Mouse (Mus musculus) neural tube, embryonic 15.5 days (tissue): ENCODE measurements around the gene Kctd5. TPM values are rescaled to one million over a fixed set of nuclear protein-coding genes. Genes with fewer than 3 reads are reported as not detected.
"Not testable (repeated sequence)": the region's sequence is repeated elsewhere in the genome, so short reads cannot be mapped to it uniquely, and the experiment has no call there.

ENCODE experiments used
- ATAC-seq: fragments of 200-750 bp; cut with Nextera tagmentation; 2 replicates; pipeline ENCODE4 v1.8.0; 2017; ENCODE audit warnings: mild to moderate bottlenecking, moderate TSS enrichment, moderate library complexity; ENCODE audit not compliant: low FRiP score
- H3K27ac ChIP-seq: fragments of 300-500 bp; sonication (generic); replicated peaks from 2 replicates; pipeline ENCODE4 v1.5.1; 2015; ENCODE audit warnings: mild to moderate bottlenecking, inconsistent platforms
- H3K27me3 ChIP-seq: fragments of 300-500 bp; sonication (generic); replicated peaks from 2 replicates; pipeline ENCODE4 v1.6.1; 2015; ENCODE audit warnings: inconsistent platforms
- H3K36me3 ChIP-seq: fragments of 300-500 bp; sonication (generic); 2 replicates; pipeline ENCODE4 v1.6.1; 2015; ENCODE audit warnings: inconsistent platforms
- H3K4me1 ChIP-seq: fragments of 300-500 bp; sonication (generic); 2 replicates; pipeline ENCODE4 v1.6.1; 2015; ENCODE audit warnings: inconsistent platforms
- H3K4me2 ChIP-seq: fragments of 300-500 bp; sonication (generic); 2 replicates; pipeline ENCODE4 v1.6.1; 2015; ENCODE audit warnings: inconsistent platforms, mild to moderate bottlenecking, moderate library complexity
- H3K4me3 ChIP-seq: fragments of 300-500 bp; sonication (generic); replicated peaks from 2 replicates; pipeline ENCODE4 v1.5.1; 2015; ENCODE audit warnings: mild to moderate bottlenecking, inconsistent platforms
- H3K9ac ChIP-seq: fragments of 300-500 bp; sonication (generic); replicated peaks from 2 replicates; pipeline ENCODE4 v1.6.1; 2015; ENCODE audit warnings: mild to moderate bottlenecking, inconsistent platforms
- H3K9me3 ChIP-seq: fragments of 300-500 bp; sonication (generic); replicated peaks from 2 replicates; pipeline ENCODE4 v1.6.1; 2016; ENCODE audit warnings: inconsistent platforms
- WGBS: fragments of 180-500 bp; shearing (Covaris S2); methylation state at CpG from one replicate; pipeline ENCODE4 v1.1.7; 2015; ENCODE audit warnings: mixed read lengths; 5-methylcytosine and 5-hydroxymethylcytosine counted together
- polyA plus RNA-seq: library from polyadenylated mRNA; unstranded; fragments of >200 nt; fragmentation: Nextera tagmentation; extraction: Ambion mirVana; gene quantifications from 2 replicates; pipeline ENCODE4 v1.2.1, GENCODE M21; 2015

The Kctd5 gene
- 75.9 and 77.4 TPM in 2 replicates for polyA plus RNA-seq

GRCm38 (mm10) chr17:24072919-24073696 lies at the start of gene Kctd5:
Gene Kctd5 (minus strand): TSS chr17:24073485.
- peak within 1 kb of the TSS; percentile 78 for H3K4me2 ChIP-seq
- no peaks in the 10 kb centered on the region for H3K9me3 ChIP-seq
- peak within 1 kb of the TSS; percentile 86 for H3K27ac ChIP-seq
- peak; percentile 96 for ATAC-seq
- peak within 1 kb of the TSS; percentile 99 for H3K4me3 ChIP-seq
- no peaks in the 10 kb centered on the region for H3K27me3 ChIP-seq
- H3K36me3 ChIP-seq: peaks cover 9% of the 10 kb centered on the region
- H3K4me1 ChIP-seq: peaks cover 44% of the 10 kb centered on the region
- under 1% methylated on average over 61 of the region's 62 CpGs for WGBS
- H3K9ac ChIP-seq: peak within 1 kb of the TSS; percentile 95

- H3K9ac ChIP-seq: no peak overlapping the region
- no peaks in the 10 kb centered on the region for H3K36me3 ChIP-seq
- H3K4me3 ChIP-seq: no peak overlapping the region
- H3K4me2 ChIP-seq: no peak overlapping the region
- no peaks in the 10 kb centered on the region for H3K9me3 ChIP-seq
- ATAC-seq: no peak
- H3K27ac ChIP-seq: no peak overlapping the region
- H3K27me3 ChIP-seq: no peaks in the 10 kb centered on the region
- peaks cover 10% of the 10 kb centered on the region; the same call in 1 of the 2 replicates for H3K4me1 ChIP-seq
- 87% methylated on average over 3 of the region's 3 CpGs for WGBS
Observed at GRCm38 (mm10) chr17:24119446-24119845, 46.2 kb upstream of the Kctd5 start.

GRCm38 (mm10) chr17:24113031-24113430 lies 39.7 kb upstream of the Kctd5 start:
- Histone ChIP-seq H3K27me3 (no peaks in the 10 kb centered on the region), H3K9me3 (no peaks in the 10 kb centered on the region), H3K36me3 (peaks cover 18% of the 10 kb centered on the region), H3K4me2 (no peak overlapping the region), H3K4me1 (0 out of 2 replicates have a peak, but pooled peaks cover 7% of the 10 kb centered on the region), H3K27ac (no peak overlapping the region), H3K4me3 (no peak overlapping the region), H3K9ac (no peak overlapping the region)
- ATAC-seq: no peak
- WGBS: 87% methylated on average over 4 of the region's 4 CpGs

DNA sequence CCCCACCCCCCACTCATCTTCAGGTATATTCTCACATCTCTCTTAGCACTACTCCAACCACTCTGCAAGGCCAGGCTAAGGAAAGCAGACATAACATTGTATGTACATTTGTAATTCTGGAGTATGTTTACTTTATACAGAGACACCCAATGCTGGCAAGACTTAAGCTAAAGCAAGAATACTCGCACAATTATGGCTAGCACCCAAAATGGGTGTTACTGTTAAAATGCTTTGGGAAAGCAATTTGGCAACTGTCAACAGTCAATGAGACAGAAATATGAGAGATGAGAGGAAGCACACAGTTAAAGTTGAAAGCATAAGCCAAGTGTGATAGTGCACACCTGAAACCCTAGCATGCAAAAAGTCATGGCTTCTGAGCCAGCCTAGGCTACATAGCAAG lies 38.0 kb upstream of the Kctd5 start:
- WGBS: 100% methylated on average over 1 of the region's 1 CpGs
- H3K27ac ChIP-seq: no peak overlapping the region
- no peak for ATAC-seq
- H3K27me3 ChIP-seq: no peaks in the 10 kb centered on the region
- no peak overlapping the region for H3K9ac ChIP-seq
- H3K4me3 ChIP-seq: no peak overlapping the region
- H3K4me2 ChIP-seq: no peak overlapping the region
- peaks cover 25% of the 10 kb centered on the region for H3K36me3 ChIP-seq
- H3K9me3 ChIP-seq: no peaks in the 10 kb centered on the region
- H3K4me1 ChIP-seq: 0 out of 2 replicates have a peak, but pooled peaks cover 5% of the 10 kb centered on the region

- no peaks in the 10 kb centered on the region for H3K27me3 ChIP-seq
- H3K36me3 ChIP-seq: peaks cover 37% of the 10 kb centered on the region
- no peak overlapping the region for H3K4me3 ChIP-seq
- no peak overlapping the region for H3K27ac ChIP-seq
- no peaks in the 10 kb centered on the region for H3K4me1 ChIP-seq
- H3K9ac ChIP-seq: no peak overlapping the region
- no peak overlapping the region for H3K4me2 ChIP-seq
- no peaks in the 10 kb centered on the region for H3K9me3 ChIP-seq
- ATAC-seq: no peak
- WGBS: 80% methylated on average over 1 of the region's 1 CpGs
Observed at GRCm38 (mm10) chr17:24108896-24109295, 35.6 kb upstream of the Kctd5 start.

- H3K27ac ChIP-seq: no peak overlapping the region
- H3K27me3 ChIP-seq: no peaks in the 10 kb centered on the region
- H3K36me3 ChIP-seq: peaks cover 52% of the 10 kb centered on the region
- ATAC-seq: no peak
- H3K9ac ChIP-seq: no peak overlapping the region
- no peaks in the 10 kb centered on the region for H3K9me3 ChIP-seq
- WGBS: 89% methylated on average over 2 of the region's 2 CpGs
- no peak overlapping the region for H3K4me2 ChIP-seq
- H3K4me3 ChIP-seq: no peak overlapping the region
- no peaks in the 10 kb centered on the region for H3K4me1 ChIP-seq
Observed at GRCm38 (mm10) chr17:24105111-24105510, 31.8 kb upstream of the Kctd5 start.

- 95% methylated on average over 4 of the region's 4 CpGs for WGBS
- H3K9me3 ChIP-seq: no peaks in the 10 kb centered on the region
- H3K4me1 ChIP-seq: no peaks in the 10 kb centered on the region
- ATAC-seq: no peak
- H3K27ac ChIP-seq: no peak overlapping the region
- peaks cover 51% of the 10 kb centered on the region for H3K36me3 ChIP-seq
- H3K27me3 ChIP-seq: no peaks in the 10 kb centered on the region
- H3K4me2 ChIP-seq: no peak overlapping the region
- no peak overlapping the region for H3K9ac ChIP-seq
- no peak overlapping the region for H3K4me3 ChIP-seq
Observed at GRCm38 (mm10) chr17:24098354-24098753, 25.1 kb upstream of the Kctd5 start.

GRCm38 (mm10) chr17:24090575-24090974 lies 17.3 kb upstream of the Kctd5 start:
- ATAC-seq: no peak
- no peaks in the 10 kb centered on the region for H3K9me3 ChIP-seq
- no peaks in the 10 kb centered on the region for H3K27me3 ChIP-seq
- no peaks in the 10 kb centered on the region for H3K4me1 ChIP-seq
- peaks cover 69% of the 10 kb centered on the region for H3K36me3 ChIP-seq
- 95% methylated on average over 1 of the region's 1 CpGs for WGBS
- no peak overlapping the region for H3K9ac ChIP-seq
- no peak overlapping the region for H3K4me2 ChIP-seq
- H3K4me3 ChIP-seq: no peak overlapping the region
- H3K27ac ChIP-seq: no peak overlapping the region

DNA sequence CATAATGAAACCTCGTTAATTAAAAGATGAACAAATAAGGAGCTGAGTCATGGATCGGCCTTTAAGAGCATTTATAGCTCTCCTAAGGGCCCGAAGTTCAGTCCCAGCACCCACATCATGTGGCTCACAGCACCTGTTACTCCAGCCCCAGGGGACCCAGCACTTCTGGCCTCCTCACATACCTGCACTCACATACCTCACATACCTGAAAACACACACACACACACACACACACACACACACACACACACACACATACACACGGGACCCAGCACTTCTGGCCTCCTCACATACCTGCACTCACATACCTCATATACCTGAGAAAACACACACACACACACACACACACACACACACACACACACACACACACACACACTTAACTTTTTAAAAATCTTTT lies 13.1 kb upstream of the Kctd5 start:
- not testable (repeated sequence) for H3K4me1 ChIP-seq, H3K27me3 ChIP-seq, H3K4me2 ChIP-seq, H3K4me3 ChIP-seq, ATAC-seq, H3K9me3 ChIP-seq, H3K9ac ChIP-seq, H3K27ac ChIP-seq
- 91% methylated on average over 4 of the region's 4 CpGs for WGBS
- peaks cover 56% of the 10 kb centered on the region for H3K36me3 ChIP-seq

DNA sequence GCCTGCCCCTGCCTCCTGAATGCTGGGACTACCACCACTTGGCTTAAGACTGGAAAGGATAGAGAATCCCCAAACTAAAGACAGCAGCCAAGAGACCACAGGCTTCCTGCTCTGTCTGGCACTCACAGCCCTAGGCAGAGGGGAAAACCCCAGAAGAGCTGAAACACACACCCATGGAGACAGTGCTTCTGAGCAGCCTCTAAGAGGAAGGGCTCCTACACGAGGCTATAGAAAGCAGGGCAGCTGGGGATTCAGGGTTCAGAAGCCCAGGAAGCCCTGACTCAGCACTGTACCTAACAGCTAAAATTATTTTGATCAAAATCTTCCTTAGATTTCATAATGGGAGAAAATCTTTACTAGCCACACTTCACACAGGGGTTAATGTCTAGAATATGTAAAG lies 11.3 kb upstream of the Kctd5 start:
- ATAC-seq: no peak
- 48% methylated on average over 1 of the region's 1 CpGs for WGBS

DNA sequence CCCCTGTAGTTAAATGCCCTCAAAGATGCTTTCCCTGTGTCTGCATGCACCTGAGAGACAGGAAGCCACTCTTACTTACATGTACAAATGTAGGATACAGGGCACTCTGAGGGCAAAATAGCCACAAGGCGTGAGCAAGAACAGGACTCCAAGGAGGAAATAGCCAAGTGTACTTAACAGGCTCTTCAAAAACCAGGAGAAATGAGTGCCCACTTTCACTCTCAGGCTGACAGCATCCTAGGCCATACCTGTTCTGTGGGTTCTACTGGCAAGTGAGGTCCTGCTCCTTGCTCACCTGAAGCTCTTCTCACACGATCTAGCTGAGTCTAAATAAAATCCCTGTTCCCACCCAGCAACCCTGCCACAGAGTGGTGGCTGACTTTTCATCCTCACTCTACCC lies 3.8 kb upstream of the Kctd5 start:
- Histone ChIP-seq H3K4me3 (no peak overlapping the region), H3K27ac (no peak overlapping the region), H3K9ac (no peak overlapping the region), H3K4me1 (peaks cover 6% of the 10 kb centered on the region), H3K27me3 (no peaks in the 10 kb centered on the region), H3K9me3 (no peaks in the 10 kb centered on the region), H3K36me3 (peaks cover 39% of the 10 kb centered on the region), H3K4me2 (no peak overlapping the region)
- no peak for ATAC-seq
- 91% methylated on average over 2 of the region's 2 CpGs for WGBS

More for the DNA sequence above, 11.3 kb upstream of the Kctd5 start:
- Histone ChIP-seq H3K27ac (no peak overlapping the region), H3K36me3 (peaks cover 54% of the 10 kb centered on the region), H3K4me3 (no peak overlapping the region), H3K9me3 (no peaks in the 10 kb centered on the region), H3K4me1 (no peaks in the 10 kb centered on the region), H3K4me2 (no peak overlapping the region), H3K27me3 (no peaks in the 10 kb centered on the region), H3K9ac (no peak overlapping the region)

DNA sequence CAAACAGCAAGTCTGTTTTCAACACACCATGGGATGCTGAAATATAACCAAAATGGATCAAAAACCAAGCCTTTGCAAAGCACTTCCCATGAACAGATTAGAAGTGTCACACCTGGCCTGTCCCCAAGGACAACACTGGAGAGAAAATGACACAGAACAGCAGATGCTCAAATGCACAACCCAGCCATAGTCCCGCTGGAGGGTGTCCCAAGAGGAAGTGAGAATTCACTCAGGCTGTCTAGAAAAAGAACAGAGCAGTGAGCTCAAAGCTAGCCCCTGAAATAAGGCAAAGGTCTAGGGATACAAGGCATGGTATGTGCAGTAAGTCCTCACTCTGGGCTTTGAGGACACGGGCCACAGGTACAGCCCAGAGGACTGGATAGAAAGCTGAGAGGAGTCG lies 3.8 kb downstream of the Kctd5 start:
- WGBS: 93% methylated on average over 3 of the region's 3 CpGs
- no peaks in the 10 kb centered on the region for H3K9me3 ChIP-seq
- peaks cover 3% of the 10 kb centered on the region; the same call in 1 of the 2 replicates for H3K36me3 ChIP-seq
- no peak overlapping the region for H3K27ac ChIP-seq
- no peak overlapping the region for H3K4me2 ChIP-seq
- no peak for ATAC-seq
- H3K4me3 ChIP-seq: no peak overlapping the region
- peaks cover 58% of the 10 kb centered on the region for H3K4me1 ChIP-seq
- H3K27me3 ChIP-seq: no peaks in the 10 kb centered on the region
- H3K9ac ChIP-seq: no peak overlapping the region
